Mouse (Mus musculus) neutrophil, adult 5-6 weeks (primary cell): ENCODE results near the gene Clip3. TPM values are rescaled to one million over a fixed set of nuclear protein-coding genes. Genes with fewer than 3 reads are reported as not detected.

ENCODE experiments used
- ATAC-seq: fragments of 151-379, 151-347 bp; 2 replicates; pipeline ENCODE4 v1.8.0; 2017; ENCODE audit warnings: mild to moderate bottlenecking, moderate TSS enrichment; ENCODE audit not compliant: insufficient number of reproducible peaks, poor library complexity, low FRiP score, severe bottlenecking; ENCODE audit errors: extremely low read depth
- total RNA-seq: library from RNA; stranded (forward); fragments of 200-1000 nt; gene quantifications from 2 replicates; pipeline ENCODE4 v1.2.3, GENCODE M21; 2017

The Clip3 gene
- total RNA-seq, 1 experiment from 2014 or later: 1.3 TPM

DNA sequence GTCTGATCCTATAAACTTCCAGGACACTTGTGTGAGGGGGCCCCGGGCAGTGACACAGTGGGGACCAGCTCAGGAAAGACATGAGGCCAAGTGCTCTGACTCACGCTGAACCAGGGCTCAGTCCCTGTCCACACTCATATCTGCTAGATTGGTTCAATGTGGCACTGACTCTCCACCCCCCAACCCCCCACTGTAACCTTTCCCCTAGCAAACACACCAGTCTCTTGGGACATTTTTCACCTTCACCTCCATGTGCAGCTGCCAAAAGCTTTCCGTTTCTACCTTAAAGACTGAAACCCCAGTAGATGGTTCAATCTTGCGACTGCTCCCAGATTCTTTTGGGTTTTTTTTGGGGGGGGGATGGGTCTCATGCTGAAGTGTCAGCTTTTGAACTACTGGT, 62.5 kb downstream of the Clip3 start:
- no peak for ATAC-seq

Other genes starting within 250 kb of the Clip3 start
- gene Zfp14, start 240.3 kb upstream of the Clip3 start, total RNA-seq: 3.6 and 4.3 TPM in 2 replicates
- 9.6 and 12.9 TPM in 2 replicates for gene Zfp82, start 218.8 kb upstream of the Clip3 start, total RNA-seq
- not detected in 2 replicates for gene Gm26920, start 201.3 kb upstream of the Clip3 start, total RNA-seq
- 4.9 and 5.8 TPM in 2 replicates for gene Zfp566, start 201.2 kb upstream of the Clip3 start, total RNA-seq
- 42.7 and 44.6 TPM in 2 replicates for gene Zfp260, start 197.0 kb upstream of the Clip3 start, total RNA-seq
- gene Zfp382, start 169.8 kb upstream of the Clip3 start, total RNA-seq: 10.6 and 14.1 TPM in 2 replicates
- gene Zfp146, start 122.0 kb upstream of the Clip3 start, total RNA-seq: 44.2 and 46.8 TPM in 2 replicates
- not detected in 2 replicates for gene Cox7a1, start 107.6 kb upstream of the Clip3 start, total RNA-seq
- gene Capns1, start 92.9 kb upstream of the Clip3 start, total RNA-seq: 137 and 168 TPM in 2 replicates
- gene Polr2i, start 59.8 kb upstream of the Clip3 start, total RNA-seq: 26.0 and 30.3 TPM in 2 replicates
- 16.5 and 21.6 TPM in 2 replicates for gene Tbcb, start 59.5 kb upstream of the Clip3 start, total RNA-seq
- not detected in 2 replicates for gene Ovol3, start 56.0 kb upstream of the Clip3 start, total RNA-seq
- 0.98 TPM in 1 of 2 replicates, not detected in the other for gene Thap8, start 11.6 kb upstream of the Clip3 start, total RNA-seq
- gene Wdr62, start 11.3 kb upstream of the Clip3 start, total RNA-seq: 1.8 and 2.6 TPM in 2 replicates
- gene Alkbh6, start 17.0 kb downstream of the Clip3 start, total RNA-seq: 35.1 and 37.2 TPM in 2 replicates
- gene Syne4, start 23.1 kb downstream of the Clip3 start, total RNA-seq: 0.74 and 4.0 TPM in 2 replicates
- gene E130208F15Rik, start 30.0 kb downstream of the Clip3 start, total RNA-seq: 4.7 and 6.6 TPM in 2 replicates
- 8.8 and 10.8 TPM in 2 replicates for gene Sdhaf1, start 32.2 kb downstream of the Clip3 start, total RNA-seq
- not detected in 2 replicates for gene Lrfn3, start 71.0 kb downstream of the Clip3 start, total RNA-seq
- 1,375 and 1,494 TPM in 2 replicates for gene Tyrobp, start 122.0 kb downstream of the Clip3 start, total RNA-seq
- gene Hcst, start 128.1 kb downstream of the Clip3 start, total RNA-seq: 44.4 and 46.6 TPM in 2 replicates
- gene Nfkbid, start 130.0 kb downstream of the Clip3 start, total RNA-seq: 34.3 and 46.9 TPM in 2 replicates
- gene Aplp1, start 153.8 kb downstream of the Clip3 start, total RNA-seq: 0.98 TPM in 1 of 2 replicates, not detected in the other
- gene Kirrel2, start 166.0 kb downstream of the Clip3 start, total RNA-seq: not detected in 2 replicates
- not detected in 2 replicates for gene Nphs1, start 166.6 kb downstream of the Clip3 start, total RNA-seq
- gene Prodh2, start 201.9 kb downstream of the Clip3 start, total RNA-seq: not detected in 2 replicates
- gene Arhgap33, start 243.3 kb downstream of the Clip3 start, total RNA-seq: 0.70 and 7.5 TPM in 2 replicates